Mouse (Mus musculus) brain, embryonic 14.5 days (tissue): ENCODE measurements around the gene G0s2.

Experiments used
- CTCF ChIP-seq: fragments of 200-500 bp; IDR thresholded peaks from 2 replicates; pipeline ENCODE4 v1.5.1; 2012; ENCODE audit warnings: inconsistent platforms, mild to moderate bottlenecking, moderate library complexity, borderline replicate concordance; ENCODE audit not compliant: insufficient read depth, insufficient read length; ENCODE audit errors: extremely low read depth
- POLR2A ChIP-seq: fragments of 200-500 bp; IDR thresholded peaks from 2 replicates; pipeline ENCODE4 v1.6.1; 2012; ENCODE audit warnings: mild to moderate bottlenecking, inconsistent platforms, borderline replicate concordance; ENCODE audit not compliant: poor library complexity, insufficient read depth, insufficient read length, severe bottlenecking; ENCODE audit errors: extremely low read depth

GRCm38 (mm10) chr1:193251386-193251785 lies 21.6 kb downstream of the G0s2 start:
- no peak for TF ChIP-seq CTCF
- TF ChIP-seq POLR2A: no peak
